Mouse (Mus musculus) forebrain, embryonic 14.5 days (tissue): ENCODE results near the gene Stt3b. TPM values are rescaled to one million over a fixed set of nuclear protein-coding genes. Genes with fewer than 3 reads are reported as not detected.

Experiments used
- ATAC-seq: fragments of 200-750 bp; cut with Nextera tagmentation; 2 replicates; pipeline ENCODE4 v1.8.0; 2017; ENCODE audit warnings: mild to moderate bottlenecking, moderate library complexity
- DNase-seq: peaks from one replicate; pipeline ENCODE4 v3.0.0-alpha.2; 2015; ENCODE audit warnings: low spot score
- H3K27ac ChIP-seq: fragments of 300-500 bp; sonication (generic); 2 replicates; pipeline ENCODE4 v1.5.1; 2014; ENCODE audit warnings: low read depth, mild to moderate bottlenecking, control low read depth, low read length, moderate library complexity
- H3K27me3 ChIP-seq: fragments of 300-500 bp; sonication (generic); replicated peaks from 2 replicates; pipeline ENCODE4 v1.6.1; 2014; ENCODE audit warnings: low read length, control low read depth, mixed read lengths; ENCODE audit not compliant: control insufficient read depth, insufficient read depth
- H3K36me3 ChIP-seq: fragments of 300-500 bp; sonication (generic); 2 replicates; pipeline ENCODE4 v1.6.1; 2014; ENCODE audit warnings: low read length, control low read depth; ENCODE audit not compliant: control insufficient read depth, insufficient read depth
- H3K4me1 ChIP-seq: fragments of 300-500 bp; sonication (generic); 2 replicates; pipeline ENCODE4 v1.6.1; 2014; ENCODE audit warnings: antibody characterized with exemption, low read length, control low read depth; ENCODE audit not compliant: control insufficient read depth, insufficient read depth
- H3K4me2 ChIP-seq: fragments of 300-500 bp; sonication (generic); 2 replicates; pipeline ENCODE4 v1.6.1; 2014; ENCODE audit warnings: mild to moderate bottlenecking, control low read depth, low read length
- H3K4me3 ChIP-seq: fragments of 300-500 bp; sonication (generic); 2 replicates; pipeline ENCODE4 v1.5.1; 2014; ENCODE audit warnings: low read depth, low read length, control low read depth
- H3K9ac ChIP-seq: fragments of 300-500 bp; sonication (generic); 2 replicates; pipeline ENCODE4 v1.6.1; 2014; ENCODE audit warnings: mild to moderate bottlenecking, low read length, control low read depth, moderate library complexity
- H3K9me3 ChIP-seq: fragments of 300-500 bp; sonication (generic); replicated peaks from 2 replicates; pipeline ENCODE4 v1.6.1; 2016; ENCODE audit warnings: low read length, control low read depth, mixed read lengths; ENCODE audit not compliant: control insufficient read depth
- WGBS: fragments of 180-500 bp; shearing (Covaris S2); extraction: QIAGEN DNeasy Blood & Tissue Kit; methylation state at CpG from one replicate; pipeline ENCODE4 v1.1.7; 2014; 5-methylcytosine and 5-hydroxymethylcytosine counted together
- polyA plus RNA-seq: library from polyadenylated mRNA; unstranded; fragments of >200 nt; fragmentation: Nextera tagmentation; extraction: Ambion mirVana; gene quantifications from 2 replicates; pipeline ENCODE4 v1.2.1, GENCODE M21; 2014

Gene Stt3b
- polyA plus RNA-seq, 1 experiment from 2014 or later: 74.8 TPM

- ATAC-seq: no peak
- 89% methylated on average over 5 of the region's 5 CpGs for WGBS
Observed at GRCm38 (mm10) chr9:115261896-115262295, 48.3 kb downstream of the Stt3b start.

GRCm38 (mm10) chr9:115261456-115261855 is 48.8 kb downstream of the Stt3b start:
- no peaks in the 10 kb centered on the region for H3K9me3 ChIP-seq
- peaks cover 31% of the 10 kb centered on the region for H3K36me3 ChIP-seq
- ATAC-seq (no peak), DNase-seq (peak; percentile 56)
- no peak overlapping the region for H3K9ac ChIP-seq
- WGBS: 84% methylated on average over 8 of the region's 8 CpGs
- H3K27ac ChIP-seq: no peak overlapping the region
- H3K27me3 ChIP-seq: no peaks in the 10 kb centered on the region
- no peak overlapping the region for H3K4me2 ChIP-seq
- H3K4me3 ChIP-seq: no peak overlapping the region
- H3K4me1 ChIP-seq: no peaks in the 10 kb centered on the region

More at GRCm38 (mm10) chr9:115261896-115262295, 48.3 kb downstream of the Stt3b start:
- Histone ChIP-seq H3K9ac (no peak overlapping the region), H3K4me1 (no peaks in the 10 kb centered on the region), H3K9me3 (no peaks in the 10 kb centered on the region), H3K4me2 (no peak overlapping the region), H3K4me3 (no peak overlapping the region), H3K36me3 (peaks cover 27% of the 10 kb centered on the region), H3K27ac (no peak overlapping the region), H3K27me3 (no peaks in the 10 kb centered on the region)
- no peak for DNase-seq

- DNase-seq: no peak
- ATAC-seq: no peak
- no peak overlapping the region for H3K4me3 ChIP-seq
- no peak overlapping the region for H3K9ac ChIP-seq
- no peaks in the 10 kb centered on the region for H3K4me1 ChIP-seq
- H3K27me3 ChIP-seq: no peaks in the 10 kb centered on the region
- no peaks in the 10 kb centered on the region for H3K9me3 ChIP-seq
- H3K4me2 ChIP-seq: no peak overlapping the region
- 95% methylated on average over 7 of the region's 7 CpGs for WGBS
- peaks cover 34% of the 10 kb centered on the region for H3K36me3 ChIP-seq
- no peak overlapping the region for H3K27ac ChIP-seq
Observed at GRCm38 (mm10) chr9:115260464-115260863, 49.8 kb downstream of the Stt3b start.

- no peak for ATAC-seq
- peaks cover 36% of the 10 kb centered on the region for H3K36me3 ChIP-seq
- H3K27ac ChIP-seq: no peak overlapping the region
- H3K4me3 ChIP-seq: no peak overlapping the region
- no peak for DNase-seq
- H3K9me3 ChIP-seq: no peaks in the 10 kb centered on the region
- no peak overlapping the region for H3K9ac ChIP-seq
- H3K4me1 ChIP-seq: no peaks in the 10 kb centered on the region
- no peaks in the 10 kb centered on the region for H3K27me3 ChIP-seq
- no peak overlapping the region for H3K4me2 ChIP-seq
- WGBS: 87% methylated on average over 4 of the region's 4 CpGs
Observed at GRCm38 (mm10) chr9:115259866-115260265, 50.4 kb downstream of the Stt3b start.

- H3K9me3 ChIP-seq: no peaks in the 10 kb centered on the region
- no peak for ATAC-seq
- H3K27me3 ChIP-seq: no peaks in the 10 kb centered on the region
- DNase-seq: no peak
- no peak overlapping the region for H3K27ac ChIP-seq
- H3K9ac ChIP-seq: no peak overlapping the region
- WGBS: 83% methylated on average over 6 of the region's 6 CpGs
- no peaks in the 10 kb centered on the region for H3K4me1 ChIP-seq
- H3K4me3 ChIP-seq: no peak overlapping the region
- H3K36me3 ChIP-seq: peaks cover 44% of the 10 kb centered on the region
- H3K4me2 ChIP-seq: no peak overlapping the region
Observed at GRCm38 (mm10) chr9:115257733-115258286, 52.4 kb downstream of the Stt3b start.

- ATAC-seq (no peak), DNase-seq (no peak)
- Histone ChIP-seq H3K4me2 (no peak overlapping the region), H3K4me3 (no peak overlapping the region), H3K27ac (no peak overlapping the region), H3K9me3 (no peaks in the 10 kb centered on the region), H3K36me3 (peaks cover 81% of the 10 kb centered on the region), H3K27me3 (no peaks in the 10 kb centered on the region), H3K9ac (no peak overlapping the region), H3K4me1 (no peaks in the 10 kb centered on the region)
- WGBS: 87% methylated on average over 5 of the region's 5 CpGs
Observed at GRCm38 (mm10) chr9:115249145-115249544, 61.1 kb downstream of the Stt3b start.

- no peak overlapping the region for H3K4me3 ChIP-seq
- H3K27ac ChIP-seq: no peak overlapping the region
- H3K9ac ChIP-seq: no peak overlapping the region
- no peak overlapping the region for H3K4me2 ChIP-seq
- 93% methylated on average over 6 of the region's 6 CpGs for WGBS
- no peak for DNase-seq
- no peaks in the 10 kb centered on the region for H3K9me3 ChIP-seq
- no peak for ATAC-seq
- no peaks in the 10 kb centered on the region for H3K4me1 ChIP-seq
- H3K27me3 ChIP-seq: no peaks in the 10 kb centered on the region
- H3K36me3 ChIP-seq: peaks cover 91% of the 10 kb centered on the region
Observed at GRCm38 (mm10) chr9:115245092-115245491, 65.1 kb downstream of the Stt3b start.

GRCm38 (mm10) chr9:115243630-115244029 is 66.6 kb downstream of the Stt3b start:
- H3K27me3 ChIP-seq: no peaks in the 10 kb centered on the region
- ATAC-seq (no peak), DNase-seq (no peak)
- H3K36me3 ChIP-seq: peaks cover 83% of the 10 kb centered on the region
- WGBS: 86% methylated on average over 6 of the region's 6 CpGs
- no peak overlapping the region for H3K9ac ChIP-seq
- H3K4me3 ChIP-seq: no peak overlapping the region
- no peak overlapping the region for H3K27ac ChIP-seq
- H3K9me3 ChIP-seq: no peaks in the 10 kb centered on the region
- H3K4me1 ChIP-seq: no peaks in the 10 kb centered on the region
- H3K4me2 ChIP-seq: no peak overlapping the region

GRCm38 (mm10) chr9:115239861-115240260 is 70.4 kb downstream of the Stt3b start:
- Histone ChIP-seq H3K9ac (no peak overlapping the region), H3K4me2 (no peak overlapping the region), H3K4me1 (no peaks in the 10 kb centered on the region), H3K27me3 (no peaks in the 10 kb centered on the region), H3K36me3 (peaks cover 50% of the 10 kb centered on the region), H3K27ac (no peak overlapping the region), H3K4me3 (no peak overlapping the region), H3K9me3 (no peaks in the 10 kb centered on the region)
- ATAC-seq (no peak), DNase-seq (no peak)
- 92% methylated on average over 5 of the region's 5 CpGs for WGBS
